Mouse (Mus musculus) liver, embryonic 13.5 days (tissue): ENCODE results near the gene Pogz. TPM values are rescaled to one million over a fixed set of nuclear protein-coding genes. Genes with fewer than 3 reads are reported as not detected.
A peak's percentile ranks its signal among the peaks of the same experiment; 100 is the strongest.

Experiments
- ATAC-seq: fragments of 200-750 bp; cut with Nextera tagmentation; 2 replicates; pipeline ENCODE4 v1.8.0; 2017; ENCODE audit warnings: low read depth, mild to moderate bottlenecking, moderate number of reproducible peaks, moderate library complexity
- DNase-seq: peaks from one replicate; pipeline ENCODE4 v3.0.0; 2022
- H3K27ac ChIP-seq: fragments of 300-500 bp; sonication (generic); 2 replicates; pipeline ENCODE4 v1.5.1; 2015; ENCODE audit warnings: moderate library complexity, mild to moderate bottlenecking, inconsistent platforms
- H3K27me3 ChIP-seq: fragments of 300-500 bp; sonication (generic); 2 replicates; pipeline ENCODE4 v1.6.1; 2015; ENCODE audit warnings: mild to moderate bottlenecking, inconsistent platforms
- H3K36me3 ChIP-seq: fragments of 300-500 bp; sonication (generic); 2 replicates; pipeline ENCODE4 v1.6.1; 2015; ENCODE audit warnings: mild to moderate bottlenecking, inconsistent platforms
- H3K4me1 ChIP-seq: fragments of 300-500 bp; sonication (generic); replicated peaks from 2 replicates; pipeline ENCODE4 v1.6.1; 2015; ENCODE audit warnings: inconsistent platforms
- H3K4me2 ChIP-seq: fragments of 300-500 bp; sonication (generic); 2 replicates; pipeline ENCODE4 v1.6.1; 2015; ENCODE audit warnings: inconsistent platforms, mild to moderate bottlenecking, moderate library complexity
- H3K4me3 ChIP-seq: fragments of 300-500 bp; sonication (generic); replicated peaks from 2 replicates; pipeline ENCODE4 v1.5.1; 2015; ENCODE audit warnings: mild to moderate bottlenecking, inconsistent platforms
- H3K9ac ChIP-seq: fragments of 300-500 bp; sonication (generic); 2 replicates; pipeline ENCODE4 v1.6.1; 2015; ENCODE audit warnings: mild to moderate bottlenecking, inconsistent platforms
- H3K9me3 ChIP-seq: fragments of 300-500 bp; sonication (generic); replicated peaks from 2 replicates; pipeline ENCODE4 v1.6.1; 2016; ENCODE audit warnings: inconsistent platforms
- WGBS: fragments of 180-500 bp; shearing (Covaris S2); methylation state at CpG from one replicate; pipeline ENCODE4 v1.1.7; 2015; ENCODE audit not compliant: insufficient replicate concordance; 5-methylcytosine and 5-hydroxymethylcytosine counted together
- polyA plus RNA-seq: library from polyadenylated mRNA; unstranded; fragments of >200 nt; fragmentation: Nextera tagmentation; extraction: Ambion mirVana; gene quantifications from 2 replicates; pipeline ENCODE4 v1.2.1, GENCODE M21; 2015

Gene Pogz
- polyA plus RNA-seq, 1 experiment from 2014 or later = 2.4 TPM

GRCm38 (mm10) chr3:94832701-94833100 lies 4.7 kb upstream of the Pogz start:
- peaks cover 19% of the 10 kb centered on the region for H3K4me1 ChIP-seq
- no peaks in the 10 kb centered on the region for H3K9me3 ChIP-seq
- no peaks in the 10 kb centered on the region for H3K36me3 ChIP-seq
- no peak overlapping the region for H3K27ac ChIP-seq
- no peak overlapping the region for H3K4me3 ChIP-seq
- peak overlapping the region; percentile 49 for H3K4me2 ChIP-seq
- WGBS = 61% methylated on average over 5 of the region's 5 CpGs
- ATAC-seq (no peak), DNase-seq (no peak)
- no peak overlapping the region for H3K9ac ChIP-seq
- H3K27me3 ChIP-seq = 0 out of 2 replicates have a peak, but pooled peaks cover 3% of the 10 kb centered on the region

GRCm38 (mm10) chr3:94833358-94833757 lies 4.0 kb upstream of the Pogz start:
- H3K27ac ChIP-seq = no peak overlapping the region
- H3K4me1 ChIP-seq = peaks cover 22% of the 10 kb centered on the region
- no peaks in the 10 kb centered on the region for H3K9me3 ChIP-seq
- H3K4me3 ChIP-seq = no peak overlapping the region
- H3K36me3 ChIP-seq = no peaks in the 10 kb centered on the region
- ATAC-seq (no peak), DNase-seq (no peak)
- no peak overlapping the region for H3K9ac ChIP-seq
- H3K4me2 ChIP-seq = no peak overlapping the region
- H3K27me3 ChIP-seq = 0 out of 2 replicates have a peak, but pooled peaks cover 3% of the 10 kb centered on the region

- 51% methylated on average over 3 of the region's 3 CpGs for WGBS
- H3K4me3 ChIP-seq = no peak overlapping the region
- H3K36me3 ChIP-seq = no peaks in the 10 kb centered on the region
- H3K27me3 ChIP-seq = 0 out of 2 replicates have a peak, but pooled peaks cover 3% of the 10 kb centered on the region
- no peak overlapping the region for H3K27ac ChIP-seq
- H3K9ac ChIP-seq = no peak overlapping the region
- ATAC-seq = no peak
- peaks cover 41% of the 10 kb centered on the region for H3K4me1 ChIP-seq
- H3K4me2 ChIP-seq = no peak overlapping the region
- DNase-seq = no peak
- no peaks in the 10 kb centered on the region for H3K9me3 ChIP-seq
Measured at GRCm38 (mm10) chr3:94835396-94835795, 2.0 kb upstream of the Pogz start.

GRCm38 (mm10) chr3:94837959-94838496 lies 661 bp downstream of the Pogz start:
- peaks cover 34% of the 10 kb centered on the region for H3K4me1 ChIP-seq
- H3K36me3 ChIP-seq = no peaks in the 10 kb centered on the region
- no peaks in the 10 kb centered on the region for H3K9me3 ChIP-seq
- peak overlapping the region; percentile 88 for H3K4me2 ChIP-seq
- H3K4me3 ChIP-seq = peak overlapping the region; percentile 86
- H3K27ac ChIP-seq = peak overlapping the region; percentile 91
- H3K9ac ChIP-seq = peak overlapping the region; percentile 87
- H3K27me3 ChIP-seq = 0 out of 2 replicates have a peak, but pooled peaks cover 3% of the 10 kb centered on the region
- ATAC-seq (peak; percentile 52), DNase-seq (peak; percentile 48)
- under 1% methylated on average over 53 of the region's 62 CpGs for WGBS

- H3K27ac ChIP-seq = peak overlapping the region; percentile 91
- H3K4me3 ChIP-seq = peak overlapping the region; percentile 86
- H3K4me2 ChIP-seq = peak overlapping the region; percentile 88
- DNase-seq = no peak
- H3K27me3 ChIP-seq = 0 out of 2 replicates have a peak, but pooled peaks cover 3% of the 10 kb centered on the region
- WGBS = 18% methylated on average over 9 of the region's 9 CpGs
- ATAC-seq = no peak
- no peaks in the 10 kb centered on the region for H3K9me3 ChIP-seq
- H3K4me1 ChIP-seq = peaks cover 34% of the 10 kb centered on the region
- peak overlapping the region; percentile 87 for H3K9ac ChIP-seq
- no peaks in the 10 kb centered on the region for H3K36me3 ChIP-seq
Measured at GRCm38 (mm10) chr3:94838631-94839030, 1.3 kb downstream of the Pogz start.

GRCm38 (mm10) chr3:94839101-94839500 lies 1.7 kb downstream of the Pogz start:
- ATAC-seq (no peak), DNase-seq (no peak)
- peaks cover 34% of the 10 kb centered on the region for H3K4me1 ChIP-seq
- H3K27me3 ChIP-seq = 0 out of 2 replicates have a peak, but pooled peaks cover under 1% of the 10 kb centered on the region
- peak overlapping the region; percentile 87; the same call in 1 of the 2 replicates for H3K9ac ChIP-seq
- peak overlapping the region; percentile 86 for H3K4me3 ChIP-seq
- no peaks in the 10 kb centered on the region for H3K9me3 ChIP-seq
- no peaks in the 10 kb centered on the region for H3K36me3 ChIP-seq
- H3K4me2 ChIP-seq = peak overlapping the region; percentile 88
- WGBS = 51% methylated on average over 5 of the region's 5 CpGs
- no peak overlapping the region for H3K27ac ChIP-seq

- Histone ChIP-seq H3K4me2 (no peak overlapping the region), H3K27ac (no peak overlapping the region), H3K9ac (no peak overlapping the region), H3K4me3 (no peak overlapping the region), H3K27me3 (no peaks in the 10 kb centered on the region), H3K9me3 (no peaks in the 10 kb centered on the region), H3K36me3 (no peaks in the 10 kb centered on the region), H3K4me1 (peaks cover 29% of the 10 kb centered on the region)
- 78% methylated on average over 2 of the region's 2 CpGs for WGBS
- DNase-seq (no peak), ATAC-seq (no peak)
Measured at GRCm38 (mm10) chr3:94847382-94847781, 10.0 kb downstream of the Pogz start.

GRCm38 (mm10) chr3:94849338-94849737 lies 12.0 kb downstream of the Pogz start:
- Histone ChIP-seq H3K4me2 (no peak overlapping the region), H3K4me1 (peaks cover 29% of the 10 kb centered on the region), H3K9me3 (no peaks in the 10 kb centered on the region), H3K36me3 (peaks cover 4% of the 10 kb centered on the region), H3K4me3 (no peak overlapping the region), H3K27ac (no peak overlapping the region), H3K27me3 (no peaks in the 10 kb centered on the region), H3K9ac (no peak overlapping the region)
- WGBS = 2% methylated on average over 1 of the region's 1 CpGs
- peak; percentile 18; the same call in 1 of the 2 replicates for ATAC-seq
- peak; percentile 27 for DNase-seq

- no peaks in the 10 kb centered on the region for H3K9me3 ChIP-seq
- no peak overlapping the region for H3K9ac ChIP-seq
- peaks cover 26% of the 10 kb centered on the region for H3K36me3 ChIP-seq
- peaks cover 23% of the 10 kb centered on the region for H3K4me1 ChIP-seq
- no peak overlapping the region for H3K4me3 ChIP-seq
- no peak for ATAC-seq
- no peaks in the 10 kb centered on the region for H3K27me3 ChIP-seq
- no peak overlapping the region for H3K27ac ChIP-seq
- no peak for DNase-seq
- 50% methylated on average over 3 of the region's 3 CpGs for WGBS
- H3K4me2 ChIP-seq = no peak overlapping the region
Measured at GRCm38 (mm10) chr3:94851731-94852130, 14.4 kb downstream of the Pogz start.

GRCm38 (mm10) chr3:94852215-94852614 lies 14.8 kb downstream of the Pogz start:
- Histone ChIP-seq H3K27ac (no peak overlapping the region), H3K9me3 (no peaks in the 10 kb centered on the region), H3K27me3 (no peaks in the 10 kb centered on the region), H3K4me1 (peaks cover 19% of the 10 kb centered on the region), H3K36me3 (peaks cover 29% of the 10 kb centered on the region), H3K4me3 (no peak overlapping the region), H3K4me2 (no peak overlapping the region), H3K9ac (no peak overlapping the region)
- no peak for DNase-seq
- ATAC-seq = no peak
- WGBS = 71% methylated on average over 3 of the region's 3 CpGs

GRCm38 (mm10) chr3:94859471-94859870 lies 22.1 kb downstream of the Pogz start:
- H3K27me3 ChIP-seq = no peaks in the 10 kb centered on the region
- H3K27ac ChIP-seq = no peak overlapping the region
- peaks cover 72% of the 10 kb centered on the region for H3K36me3 ChIP-seq
- H3K9ac ChIP-seq = no peak overlapping the region
- H3K4me1 ChIP-seq = no peaks in the 10 kb centered on the region
- DNase-seq = no peak
- no peak overlapping the region for H3K4me2 ChIP-seq
- no peak for ATAC-seq
- 72% methylated on average over 2 of the region's 2 CpGs for WGBS
- no peaks in the 10 kb centered on the region for H3K9me3 ChIP-seq
- H3K4me3 ChIP-seq = no peak overlapping the region

- H3K36me3 ChIP-seq = peaks cover 71% of the 10 kb centered on the region
- no peak overlapping the region for H3K4me3 ChIP-seq
- ATAC-seq = no peak
- H3K4me2 ChIP-seq = no peak overlapping the region
- H3K27me3 ChIP-seq = no peaks in the 10 kb centered on the region
- H3K27ac ChIP-seq = no peak overlapping the region
- no peaks in the 10 kb centered on the region for H3K9me3 ChIP-seq
- 82% methylated on average over 3 of the region's 3 CpGs for WGBS
- H3K9ac ChIP-seq = no peak overlapping the region
- no peak for DNase-seq
- H3K4me1 ChIP-seq = no peaks in the 10 kb centered on the region
Measured at GRCm38 (mm10) chr3:94869011-94869410, 31.6 kb downstream of the Pogz start.
